Mouse (Mus musculus) midbrain, embryonic 16.5 days (tissue): Measurements from ENCODE around the gene Trmt1. TPM values are rescaled to one million over a fixed set of nuclear protein-coding genes. Genes with fewer than 3 reads are reported as not detected.
A peak's percentile ranks its signal among the peaks of the same experiment; 100 is the strongest.

ENCODE experiments used
- ATAC-seq: fragments of 200-750 bp; cut with Nextera tagmentation; 2 replicates; pipeline ENCODE4 v1.8.0; 2017; ENCODE audit warnings: moderate TSS enrichment
- H3K27ac ChIP-seq: fragments of 300-500 bp; sonication (generic); 2 replicates; pipeline ENCODE4 v1.5.1; 2014; ENCODE audit warnings: mild to moderate bottlenecking, low read length, mixed read lengths
- H3K27me3 ChIP-seq: fragments of 300-500 bp; sonication (generic); 2 replicates; pipeline ENCODE4 v1.6.1; 2014; ENCODE audit warnings: low read depth, low read length, mixed read lengths; ENCODE audit not compliant: control insufficient read depth, insufficient read depth
- H3K36me3 ChIP-seq: fragments of 300-500 bp; sonication (generic); 2 replicates; pipeline ENCODE4 v1.6.1; 2014; ENCODE audit warnings: mild to moderate bottlenecking, low read length, moderate library complexity, mixed read lengths; ENCODE audit not compliant: control insufficient read depth, insufficient read depth
- H3K4me1 ChIP-seq: fragments of 300-500 bp; sonication (generic); 2 replicates; pipeline ENCODE4 v1.6.1; 2014; ENCODE audit warnings: mild to moderate bottlenecking, low read length, mixed read lengths; ENCODE audit not compliant: control insufficient read depth, insufficient read depth
- H3K4me2 ChIP-seq: fragments of 300-500 bp; sonication (generic); 2 replicates; pipeline ENCODE4 v1.6.1; 2014; ENCODE audit warnings: mild to moderate bottlenecking, low read length, mixed read lengths
- H3K4me3 ChIP-seq: fragments of 300-500 bp; sonication (generic); 2 replicates; pipeline ENCODE4 v1.5.1; 2014; ENCODE audit warnings: low read depth, mild to moderate bottlenecking, low read length, moderate library complexity, mixed read lengths
- H3K9ac ChIP-seq: fragments of 300-500 bp; sonication (generic); 2 replicates; pipeline ENCODE4 v1.6.1; 2014; ENCODE audit warnings: low read depth, low read length, mixed read lengths
- H3K9me3 ChIP-seq: fragments of 300-500 bp; sonication (generic); replicated peaks from 2 replicates; pipeline ENCODE4 v1.6.1; 2014; ENCODE audit warnings: mild to moderate bottlenecking, low read length, mixed read lengths; ENCODE audit not compliant: control insufficient read depth, poor library complexity, severe bottlenecking
- WGBS: fragments of 180-500 bp; shearing (Covaris S2); extraction: QIAGEN DNeasy Blood & Tissue Kit; methylation state at CpG from one replicate; pipeline ENCODE4 v1.1.7; 2014; 5-methylcytosine and 5-hydroxymethylcytosine counted together
- polyA plus RNA-seq: library from polyadenylated mRNA; unstranded; fragments of >200 nt; fragmentation: Nextera tagmentation; extraction: Ambion mirVana; gene quantifications from 2 replicates; pipeline ENCODE4 v1.2.1, GENCODE M21; 2015

The Trmt1 gene
- polyA plus RNA-seq, 1 experiment from 2014 or later, result 68.1 TPM

DNA sequence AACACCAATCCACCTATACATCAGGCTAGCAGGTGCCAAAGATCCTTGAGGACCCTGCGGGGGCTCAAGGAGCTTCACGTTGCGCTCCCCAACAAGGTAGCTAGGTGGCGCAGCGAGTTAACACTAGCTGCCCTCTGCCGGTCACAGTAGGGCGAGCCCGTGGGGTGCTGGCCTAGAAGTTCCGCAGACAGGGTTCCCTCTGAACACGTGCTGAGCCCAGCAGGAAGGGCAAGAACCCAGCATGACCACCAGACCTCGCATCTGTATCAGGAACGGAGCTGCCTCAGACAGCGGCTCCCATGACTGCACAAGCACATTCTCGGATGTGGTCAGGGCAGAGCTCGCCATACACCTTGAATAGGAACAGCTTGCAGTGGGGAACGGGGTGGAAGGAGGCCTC, 51.5 kb downstream of the Trmt1 start:
- no peaks in the 10 kb centered on the region for H3K9me3 ChIP-seq
- no peak overlapping the region for H3K9ac ChIP-seq
- no peak for ATAC-seq
- 2% methylated on average over 16 of the region's 16 CpGs for WGBS
- peak overlapping the region; percentile 30; the same call in 1 of the 2 replicates for H3K4me2 ChIP-seq
- peaks cover 41% of the 10 kb centered on the region for H3K27me3 ChIP-seq
- peaks cover 19% of the 10 kb centered on the region for H3K4me1 ChIP-seq
- no peaks in the 10 kb centered on the region for H3K36me3 ChIP-seq
- H3K4me3 ChIP-seq, result no peak overlapping the region
- H3K27ac ChIP-seq, result no peak overlapping the region

DNA sequence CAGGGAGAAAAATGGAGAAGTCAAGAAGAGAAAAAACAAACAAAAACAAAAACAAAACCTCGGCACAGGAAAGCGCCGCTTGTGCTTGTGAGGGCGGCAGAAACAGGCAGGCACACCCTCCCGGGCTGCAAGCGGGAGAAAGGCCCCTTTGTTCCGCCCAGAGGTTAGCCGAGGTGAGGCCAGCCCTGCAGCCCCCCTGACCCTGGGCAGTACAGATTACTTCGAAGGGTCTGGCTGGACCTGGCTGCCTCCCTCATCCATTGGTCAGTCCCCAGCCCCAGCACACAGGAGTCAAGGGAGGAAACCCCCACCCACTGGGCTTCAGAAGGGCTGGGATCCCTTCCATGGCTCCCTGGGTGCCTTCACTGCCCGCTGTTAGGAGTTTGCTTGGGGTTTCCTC, 52.2 kb downstream of the Trmt1 start:
- 11% methylated on average over 10 of the region's 10 CpGs for WGBS
- H3K4me1 ChIP-seq, result peaks cover 22% of the 10 kb centered on the region
- no peak for ATAC-seq
- peaks cover 46% of the 10 kb centered on the region for H3K27me3 ChIP-seq
- H3K4me2 ChIP-seq, result no peak overlapping the region
- no peaks in the 10 kb centered on the region for H3K36me3 ChIP-seq
- no peak overlapping the region for H3K27ac ChIP-seq
- H3K9ac ChIP-seq, result 0 out of 2 replicates have a peak overlapping the region, but pooled peaks have one; percentile 11
- H3K9me3 ChIP-seq, result no peaks in the 10 kb centered on the region
- no peak overlapping the region for H3K4me3 ChIP-seq

DNA sequence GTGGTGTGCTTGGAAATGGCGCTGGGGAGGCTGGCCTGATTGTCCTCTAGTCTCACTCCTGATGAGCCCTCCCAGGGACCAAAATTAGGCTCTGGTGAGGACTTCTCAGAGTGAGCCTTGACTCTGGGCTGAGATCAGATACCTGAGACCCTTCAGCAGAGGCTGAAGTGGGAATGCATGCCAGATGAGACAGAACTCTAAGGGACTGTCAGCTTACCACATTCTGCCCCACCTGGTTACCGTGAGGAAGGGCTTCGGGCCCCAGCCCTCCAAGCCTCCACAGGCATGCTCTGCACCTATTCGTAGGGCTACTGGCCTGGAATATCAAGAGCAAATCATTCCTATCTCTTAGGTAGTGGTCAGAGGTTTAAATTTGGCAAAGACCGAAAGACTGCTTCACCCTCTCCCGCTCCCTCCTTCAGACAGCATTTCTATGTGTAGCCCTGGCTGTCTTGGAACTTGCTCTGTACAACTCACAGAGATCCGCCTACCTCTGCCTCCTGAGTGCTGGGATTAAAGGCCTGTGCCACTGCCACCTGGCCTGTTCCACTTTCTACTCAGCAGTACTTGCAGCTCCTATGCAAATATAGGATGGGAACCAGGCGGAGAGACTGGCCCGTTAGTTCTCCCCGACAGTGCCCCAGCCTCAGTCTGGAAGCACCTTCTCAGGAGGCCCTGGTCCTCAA, 52.8 kb downstream of the Trmt1 start:
- Histone ChIP-seq H3K9ac (no peak overlapping the region), H3K4me1 (peaks cover 27% of the 10 kb centered on the region), H3K36me3 (no peaks in the 10 kb centered on the region), H3K9me3 (no peaks in the 10 kb centered on the region), H3K27ac (no peak overlapping the region), H3K27me3 (peaks cover 48% of the 10 kb centered on the region), H3K4me2 (no peak overlapping the region), H3K4me3 (no peak overlapping the region)
- 42% methylated on average over 10 of the region's 10 CpGs for WGBS
- no peak for ATAC-seq

DNA sequence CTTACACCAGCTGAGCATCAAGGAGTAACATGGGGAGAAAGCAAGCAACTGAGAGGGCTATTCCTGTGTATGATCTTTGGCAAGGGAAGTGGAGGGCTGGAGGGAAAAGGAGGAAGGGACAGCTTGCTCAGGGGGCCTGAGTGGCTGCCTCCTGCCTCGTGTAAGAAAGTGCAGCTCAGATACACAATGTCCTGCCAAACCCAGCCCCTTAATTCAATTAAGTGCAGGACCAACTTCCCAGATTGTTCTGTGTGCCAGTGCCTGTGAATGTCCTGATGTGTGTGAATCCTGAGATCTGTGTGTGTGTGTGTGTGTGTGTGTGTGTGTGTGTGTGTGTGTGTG, 53.3 kb downstream of the Trmt1 start:
- no peak overlapping the region for H3K4me2 ChIP-seq
- WGBS, result 0% methylated on average over 1 of the region's 1 CpGs
- no peak overlapping the region for H3K4me3 ChIP-seq
- H3K27ac ChIP-seq, result no peak overlapping the region
- H3K9ac ChIP-seq, result no peak overlapping the region
- no peak for ATAC-seq
- no peaks in the 10 kb centered on the region for H3K9me3 ChIP-seq
- peaks cover 31% of the 10 kb centered on the region for H3K4me1 ChIP-seq
- H3K27me3 ChIP-seq, result peaks cover 48% of the 10 kb centered on the region
- no peaks in the 10 kb centered on the region for H3K36me3 ChIP-seq

DNA sequence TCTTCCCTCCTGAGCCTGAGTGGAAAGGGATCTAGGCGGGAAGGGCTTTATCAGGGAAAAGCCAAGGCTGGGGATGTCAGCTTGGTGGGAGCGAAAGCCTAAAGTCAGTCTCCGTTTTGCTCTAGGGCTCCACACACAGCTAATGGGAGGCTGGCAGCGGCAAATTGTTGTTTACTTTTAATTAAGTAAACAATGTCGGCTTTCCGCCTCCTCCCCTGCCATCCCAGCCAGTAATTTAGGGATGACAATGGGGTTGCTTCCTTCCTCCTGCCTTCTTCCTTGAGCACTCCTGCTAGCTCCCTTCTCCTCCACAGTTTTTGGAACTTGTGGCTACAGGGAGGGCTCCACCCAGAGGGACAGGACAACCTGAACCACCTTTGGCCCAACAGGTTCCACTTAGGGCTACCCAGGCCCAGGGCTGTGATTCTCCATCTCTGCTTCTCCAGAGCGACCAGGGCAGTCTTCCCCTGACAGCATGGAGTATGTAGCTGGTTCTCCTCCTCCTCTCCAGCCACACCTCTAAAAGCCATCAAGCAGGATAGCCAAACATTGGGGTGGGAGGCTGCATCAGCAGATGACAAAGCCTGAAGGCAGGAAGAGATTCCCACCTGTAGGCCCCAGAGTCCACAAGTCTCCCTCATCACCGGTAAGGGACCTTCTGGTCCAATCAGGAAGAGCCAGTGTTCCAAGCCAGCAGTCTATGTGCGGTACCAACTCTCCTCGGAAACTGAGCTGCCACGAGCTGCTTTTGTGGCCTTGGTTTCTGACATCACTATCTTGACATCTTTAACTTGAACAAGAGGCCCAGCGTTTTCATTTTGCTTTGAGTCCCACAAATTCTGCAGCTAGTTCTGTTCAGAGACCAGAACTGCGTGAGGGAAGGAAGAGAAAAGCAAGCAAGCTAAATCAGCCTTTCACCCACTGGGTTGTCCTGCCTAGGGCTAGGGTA, 55.1 kb downstream of the Trmt1 start:
- Histone ChIP-seq H3K4me1 (peaks cover 44% of the 10 kb centered on the region), H3K4me2 (no peak overlapping the region), H3K9ac (no peak overlapping the region), H3K27me3 (peaks cover 54% of the 10 kb centered on the region), H3K27ac (no peak overlapping the region; the same call in 1 of the 2 replicates), H3K9me3 (no peaks in the 10 kb centered on the region), H3K4me3 (no peak overlapping the region), H3K36me3 (no peaks in the 10 kb centered on the region)
- 38% methylated on average over 13 of the region's 13 CpGs for WGBS
- no peak for ATAC-seq

DNA sequence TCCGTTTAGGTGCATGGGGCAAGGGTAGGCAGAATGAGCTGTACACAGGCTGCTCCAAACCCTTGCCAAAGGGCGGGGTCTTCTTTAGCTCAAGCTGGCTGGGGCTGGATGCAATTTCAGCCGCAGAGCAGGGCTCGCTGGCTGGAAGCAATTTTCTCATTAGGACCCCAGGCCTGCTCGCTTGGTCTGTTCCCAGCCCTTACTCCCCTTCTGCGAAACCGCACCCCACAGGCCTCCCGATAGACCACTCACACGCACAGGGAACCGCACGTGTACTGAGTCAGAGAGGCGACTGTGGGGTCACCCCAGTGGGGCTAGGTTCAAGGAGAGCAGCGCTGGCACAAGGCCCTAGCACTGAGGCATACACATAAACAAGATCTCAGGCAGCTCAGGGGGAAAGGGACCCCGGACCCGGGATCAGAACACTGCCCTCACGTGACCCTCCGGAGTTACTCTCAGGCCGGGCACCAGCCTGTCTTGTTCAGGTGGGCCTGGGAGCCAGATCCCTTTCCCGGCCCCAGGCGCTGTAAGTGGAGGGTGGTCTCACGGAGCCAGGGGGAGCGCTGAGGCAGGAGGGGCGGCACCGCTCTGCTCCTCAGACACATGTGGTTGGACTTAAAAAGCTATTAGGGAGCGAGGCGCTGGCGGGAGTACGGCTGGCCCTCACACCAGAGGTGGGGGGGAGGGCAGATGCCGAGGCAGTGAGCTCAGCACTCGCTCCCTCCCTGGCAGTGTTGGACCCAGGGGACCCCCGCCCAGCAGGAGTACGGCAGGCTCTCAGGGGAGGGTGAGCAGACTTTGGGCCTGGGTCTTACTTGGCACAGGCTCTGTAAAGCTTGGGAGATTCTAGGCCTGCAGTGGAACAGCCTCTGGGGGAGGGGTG, 56.3 kb downstream of the Trmt1 start:
- peak overlapping the region; percentile 12; the same call in 1 of the 2 replicates for H3K27ac ChIP-seq
- H3K4me1 ChIP-seq, result peaks cover 44% of the 10 kb centered on the region
- peak overlapping the region; percentile 12; the same call in 1 of the 2 replicates for H3K9ac ChIP-seq
- H3K4me3 ChIP-seq, result no peak overlapping the region
- H3K9me3 ChIP-seq, result no peaks in the 10 kb centered on the region
- H3K4me2 ChIP-seq, result 0 out of 2 replicates have a peak overlapping the region, but pooled peaks have one; percentile 2
- H3K27me3 ChIP-seq, result peaks cover 65% of the 10 kb centered on the region
- no peaks in the 10 kb centered on the region for H3K36me3 ChIP-seq
- WGBS, result 6% methylated on average over 32 of the region's 32 CpGs
- peak; percentile 31; the same call in 1 of the 2 replicates for ATAC-seq

DNA sequence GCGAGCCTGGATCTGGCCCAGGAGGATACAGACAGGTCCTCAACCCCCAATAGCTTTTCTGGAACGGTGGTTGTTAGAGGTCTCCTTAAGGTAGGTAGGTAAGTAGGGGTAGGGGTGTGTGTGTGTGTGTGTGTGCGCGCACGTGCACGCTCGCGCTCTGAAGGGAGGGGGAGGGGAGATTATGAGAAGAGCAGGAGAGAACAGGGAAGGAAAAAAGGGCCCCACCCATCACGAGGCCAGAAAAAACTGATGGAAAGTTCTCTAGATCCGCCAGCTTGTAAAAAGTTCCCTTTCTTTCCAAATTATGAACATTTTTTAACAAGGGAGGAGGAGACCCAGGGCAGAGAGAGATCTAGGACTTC, 56.9 kb downstream of the Trmt1 start:
- no peaks in the 10 kb centered on the region for H3K36me3 ChIP-seq
- 13% methylated on average over 10 of the region's 10 CpGs for WGBS
- no peak overlapping the region for H3K4me2 ChIP-seq
- H3K9me3 ChIP-seq, result no peaks in the 10 kb centered on the region
- ATAC-seq, result no peak
- H3K27ac ChIP-seq, result peak overlapping the region; percentile 59
- peak overlapping the region; percentile 12; the same call in 1 of the 2 replicates for H3K9ac ChIP-seq
- H3K4me1 ChIP-seq, result peaks cover 42% of the 10 kb centered on the region
- H3K4me3 ChIP-seq, result no peak overlapping the region
- H3K27me3 ChIP-seq, result peaks cover 62% of the 10 kb centered on the region

DNA sequence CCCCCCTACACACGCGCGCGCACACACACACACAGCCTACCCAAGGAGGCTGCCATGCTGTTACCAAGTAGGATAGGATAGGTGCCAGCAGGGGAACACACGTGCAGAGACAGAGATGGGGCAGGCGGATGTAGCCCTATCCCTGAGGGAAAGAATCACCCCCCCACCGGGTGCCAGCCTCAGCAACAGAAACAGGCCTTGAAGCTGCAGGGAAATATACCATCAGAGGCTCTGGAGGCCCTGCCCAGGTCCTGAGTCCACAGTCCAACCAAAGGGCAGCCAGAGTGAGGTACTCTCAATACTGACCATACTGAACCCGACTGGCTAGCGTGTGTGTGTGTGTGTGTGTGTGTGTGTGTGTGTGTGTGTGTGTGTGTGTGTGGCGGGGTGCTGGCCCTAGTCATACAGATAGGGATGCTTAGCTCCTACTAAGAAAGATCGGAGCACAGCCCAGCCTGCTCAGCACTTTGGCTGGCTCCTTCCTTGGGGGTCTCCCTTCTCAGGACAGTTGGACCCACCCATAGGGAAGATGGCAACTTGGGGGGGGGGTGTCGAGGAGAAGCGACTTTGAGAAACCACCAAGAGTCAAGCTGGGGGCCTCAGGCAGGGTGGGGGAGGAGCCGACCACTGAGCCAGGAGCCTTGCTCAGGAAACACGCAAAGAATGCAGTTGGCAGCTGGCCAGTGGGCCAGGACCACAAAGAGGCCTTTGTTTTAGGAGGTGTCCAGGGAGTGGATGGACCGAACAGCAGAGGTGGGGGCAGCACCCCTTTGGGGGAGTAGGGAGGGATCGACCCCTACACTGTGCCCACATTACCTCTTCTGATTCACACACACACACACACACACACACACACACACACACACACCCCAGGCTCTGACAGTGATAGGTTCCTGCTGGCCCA, 57.7 kb downstream of the Trmt1 start:
- ATAC-seq, result peak; percentile 51; the same call in 1 of the 2 replicates
- H3K4me3 ChIP-seq, result no peak overlapping the region
- H3K4me1 ChIP-seq, result peaks cover 39% of the 10 kb centered on the region
- H3K9ac ChIP-seq, result no peak overlapping the region
- H3K27me3 ChIP-seq, result peaks cover 55% of the 10 kb centered on the region
- no peak overlapping the region for H3K4me2 ChIP-seq
- H3K36me3 ChIP-seq, result no peaks in the 10 kb centered on the region
- H3K27ac ChIP-seq, result peak overlapping the region; percentile 59
- 5% methylated on average over 17 of the region's 17 CpGs for WGBS
- H3K9me3 ChIP-seq, result no peaks in the 10 kb centered on the region
